Comparison of ENCODE assay signal across 8 mouse cellular contexts in the genomic region with DNA sequence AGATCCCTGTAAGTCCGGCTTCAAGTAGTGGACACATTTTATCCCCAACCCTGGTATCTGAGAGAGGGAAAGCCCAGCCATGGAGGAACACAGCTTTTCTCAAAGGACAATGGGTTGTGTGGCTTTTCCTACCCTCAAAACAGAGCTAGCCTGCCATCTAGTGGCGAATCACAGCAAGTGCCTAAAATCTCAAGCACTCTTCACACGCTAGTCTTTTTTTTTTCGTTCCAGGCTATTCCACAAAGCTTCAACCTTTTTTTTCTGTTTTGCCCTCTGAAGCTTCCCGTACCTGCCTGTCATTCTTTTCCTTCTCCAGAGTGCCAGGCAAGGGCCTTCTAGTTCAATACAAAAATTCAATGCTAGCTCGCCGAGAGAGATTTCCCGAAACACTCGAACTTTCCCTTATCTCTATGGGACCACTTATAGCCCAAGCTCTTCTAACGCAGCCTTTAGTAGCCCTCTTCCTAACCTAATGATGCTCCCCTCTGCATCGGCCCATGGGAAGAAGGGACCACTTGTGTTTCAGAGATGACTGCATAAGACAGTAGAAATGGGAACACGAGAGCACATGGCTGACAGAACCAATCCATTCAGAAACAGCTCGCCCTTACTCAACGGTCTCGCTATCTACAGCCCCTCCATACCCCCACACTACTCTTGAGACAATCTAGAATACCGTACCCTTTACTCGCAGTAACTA. TPM values are rescaled to one million over a fixed set of nuclear protein-coding genes. Genes with fewer than 3 reads are reported as not detected.
DNase-seq lines count a peak whose midpoint lies in the region; ATAC-seq lines count a peak whose summit lies in the region.

No protein-coding gene starts in this region.

- no peaks in the 10 kb centered on the region for H3K9me3 ChIP-seq in hindbrain, embryonic 13.5 days

- 2% methylated on average over 17 of the region's 17 CpGs for whole genome bisulfite sequencing in hindbrain, embryonic 13.5 days

- peak overlapping the region; percentile 90 for H3K27ac ChIP-seq in hindbrain, embryonic 13.5 days

- DNase-seq in Muller cell, postnatal 12 days (ENCODE audit: inconsistent ontology term) = peak; percentile 76
- peak; percentile 91 to 92 for DNase-seq in cerebellum, postnatal 10 days
- DNase-seq in frontal cortex, postnatal 14 days (ENCODE audit: low spot score in 2 of 2) = peak; percentile 74 to 79
- peak; percentile 80 to 92 for DNase-seq in layer of hippocampus, postnatal 14 days (ENCODE audit: low spot score in 2 of 2)
- DNase-seq in lung, postnatal 14 days = peak; percentile 82
- DNase-seq in retina, adult 2 months (ENCODE audit: low read depth, low spot score) = peak; percentile 59
- peak; percentile 80 for DNase-seq in thymus, postnatal 25 days

- peak overlapping the region; percentile 89 for H3K9ac ChIP-seq in hindbrain, embryonic 13.5 days

- H3K36me3 ChIP-seq in hindbrain, embryonic 13.5 days = peaks cover 12% of the 10 kb centered on the region

- peak; percentile 53 for ATAC-seq in hindbrain, embryonic 13.5 days (ENCODE audit: low FRiP score)

- peaks cover 24% of the 10 kb centered on the region for H3K4me1 ChIP-seq in hindbrain, embryonic 13.5 days (replicated peaks)

- H3K4me3 ChIP-seq in hindbrain, embryonic 13.5 days = peak overlapping the region; percentile 73

- H3K27me3 ChIP-seq in hindbrain, embryonic 13.5 days = no peaks in the 10 kb centered on the region

- peak overlapping the region; percentile 88 for H3K4me2 ChIP-seq in hindbrain, embryonic 13.5 days

RNA-seq across cellular contexts. Expression of gene Fam136a, which starts 0.9 kb away (rescaled TPM):
- 115 and 123 TPM in 2 replicates for polyA plus RNA-seq in hindbrain, embryonic 13.5 days (2015; fragmentation: Nextera tagmentation; extraction: Ambion mirVana)
- 10 to 100 TPM; 31.3 to 35.0 TPM for total RNA-seq in layer of hippocampus, postnatal 14 days (2021)

RNA-seq across cellular contexts. Expression of gene Snrpg, which starts 6.5 kb away (rescaled TPM):
- polyA plus RNA-seq in hindbrain, embryonic 13.5 days (2015; fragmentation: Nextera tagmentation; extraction: Ambion mirVana) = 479 and 486 TPM in 2 replicates
- total RNA-seq in layer of hippocampus, postnatal 14 days (2021) = 10 to 100 TPM; 77.9 to 92.1 TPM

RNA-seq across cellular contexts. Expression of gene Pcyox1, which starts 32.4 kb away (rescaled TPM):
- 110 and 114 TPM in 2 replicates for polyA plus RNA-seq in hindbrain, embryonic 13.5 days (2015; fragmentation: Nextera tagmentation; extraction: Ambion mirVana)
- 100 to 1,000 TPM; 113 to 130 TPM for total RNA-seq in layer of hippocampus, postnatal 14 days (2021)

RNA-seq across cellular contexts. Expression of gene Tia1, which starts 39.4 kb away (rescaled TPM):
- 359 and 370 TPM in 2 replicates for polyA plus RNA-seq in hindbrain, embryonic 13.5 days (2015; fragmentation: Nextera tagmentation; extraction: Ambion mirVana)
- 100 to 1,000 TPM; 135 to 147 TPM for total RNA-seq in layer of hippocampus, postnatal 14 days (2021)

Comparison
In these comparisons a context has a peak if more than half of its experiments do, and no peak if none do; other contexts are left out.
1. Peak in every context shown above with its lines: DNase-seq, ATAC-seq, H3K4me3 ChIP-seq and H3K27ac ChIP-seq.